Mouse (Mus musculus): ENCODE measurements around the gene Sumf2. TPM values are rescaled to one million over a fixed set of nuclear protein-coding genes. Genes with fewer than 3 reads are reported as not detected.

Gene Sumf2
- polyA plus RNA-seq, 1 experiment from 2014 or later: 30.6 TPM

DNA sequence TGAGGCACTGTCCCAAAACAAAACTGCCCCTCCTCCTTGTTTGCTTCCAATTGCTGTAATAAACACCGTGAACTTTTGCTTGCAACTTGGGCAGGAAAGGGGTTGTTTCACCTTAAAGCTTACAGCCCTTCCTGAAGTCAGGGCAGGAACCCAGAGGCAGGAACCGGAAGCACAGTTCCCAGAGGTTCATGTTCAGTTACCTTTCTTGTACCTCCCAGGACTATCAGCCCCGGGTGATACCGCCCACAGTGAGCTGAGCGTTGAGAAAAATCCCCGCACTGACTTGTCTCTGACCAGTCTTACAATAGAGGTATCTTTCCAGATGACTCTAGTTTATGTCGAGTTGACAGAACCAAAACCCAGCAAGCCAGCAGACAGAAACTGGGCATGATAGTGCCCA is 62.8 kb downstream of the Sumf2 start:
- 80% methylated on average over 7 of the region's 7 CpGs for WGBS
- no peak for DNase-seq
- no peak for ATAC-seq (ENCODE audit: low FRiP score, low TSS enrichment)
- Histone ChIP-seq H3K4me2 (ENCODE audit: low read length) (no peak overlapping the region; the same call in 1 of the 2 replicates), H3K27ac (replicated peaks; ENCODE audit: low read depth, low read length) (no peak overlapping the region), H3K4me1 (ENCODE audit: control insufficient read depth, insufficient read depth, low read length) (peaks cover 9% of the 10 kb centered on the region; the same call in 1 of the 2 replicates), H3K9me3 (ENCODE audit: control insufficient read depth, low read length) (no peaks in the 10 kb centered on the region), H3K4me3 (replicated peaks; ENCODE audit: low read depth, low read length) (no peak overlapping the region), H3K27me3 (ENCODE audit: control insufficient read depth, insufficient read depth, low read length) (no peaks in the 10 kb centered on the region), H3K9ac (replicated peaks; ENCODE audit: low read length) (no peak overlapping the region), H3K36me3 (ENCODE audit: control insufficient read depth, insufficient read depth, low read length) (no peaks in the 10 kb centered on the region)

Other genes with a start within 250 kb of the Sumf2 start
- 8.4 and 10.3 TPM in 2 replicates for gene Zfp11, start 176.9 kb upstream of the Sumf2 start, polyA plus RNA-seq (2014; fragmentation: Nextera tagmentation; extraction: Ambion mirVana)
- gene Sept14, start 138.5 kb upstream of the Sumf2 start, polyA plus RNA-seq (2014; fragmentation: Nextera tagmentation; extraction: Ambion mirVana): not detected in 2 replicates
- 182 and 200 TPM in 2 replicates for gene Mrps17, start 131.5 kb upstream of the Sumf2 start, polyA plus RNA-seq (2014; fragmentation: Nextera tagmentation; extraction: Ambion mirVana)
- 80.4 and 88.3 TPM in 2 replicates for gene Nipsnap2, start 121.9 kb upstream of the Sumf2 start, polyA plus RNA-seq (2014; fragmentation: Nextera tagmentation; extraction: Ambion mirVana)
- 34.0 and 36.2 TPM in 2 replicates for gene Psph, start 59.5 kb upstream of the Sumf2 start, polyA plus RNA-seq (2014; fragmentation: Nextera tagmentation; extraction: Ambion mirVana)
- gene Chchd2, start 40.5 kb downstream of the Sumf2 start, polyA plus RNA-seq (2014; fragmentation: Nextera tagmentation; extraction: Ambion mirVana): 748 and 816 TPM in 2 replicates
- 20.0 and 20.1 TPM in 2 replicates for gene Zbed5, start 48.7 kb downstream of the Sumf2 start, polyA plus RNA-seq (2014; fragmentation: Nextera tagmentation; extraction: Ambion mirVana)
- gene Phkg1, start 51.6 kb downstream of the Sumf2 start, polyA plus RNA-seq (2014; fragmentation: Nextera tagmentation; extraction: Ambion mirVana): 0.22 and 0.94 TPM in 2 replicates
- 5.4 and 6.0 TPM in 2 replicates for gene Nupr1l, start 61.6 kb downstream of the Sumf2 start, polyA plus RNA-seq (2014; fragmentation: Nextera tagmentation; extraction: Ambion mirVana)
- 26.5 and 31.3 TPM in 2 replicates for gene Vkorc1l1, start 95.0 kb downstream of the Sumf2 start, polyA plus RNA-seq (2014; fragmentation: Nextera tagmentation; extraction: Ambion mirVana)
- gene Gusb, start 156.1 kb downstream of the Sumf2 start, polyA plus RNA-seq (2014; fragmentation: Nextera tagmentation; extraction: Ambion mirVana): 23.3 and 25.8 TPM in 2 replicates
- gene Asl, start 182.3 kb downstream of the Sumf2 start, polyA plus RNA-seq (2014; fragmentation: Nextera tagmentation; extraction: Ambion mirVana): 32.6 and 50.3 TPM in 2 replicates
- 54.8 and 72.9 TPM in 2 replicates for gene Crcp, start 182.3 kb downstream of the Sumf2 start, polyA plus RNA-seq (2014; fragmentation: Nextera tagmentation; extraction: Ambion mirVana)
- 41.5 and 55.8 TPM in 2 replicates for gene Tpst1, start 226.3 kb downstream of the Sumf2 start, polyA plus RNA-seq (2014; fragmentation: Nextera tagmentation; extraction: Ambion mirVana)

Data from midbrain, embryonic 14.5 days (tissue).